Mouse (Mus musculus): ENCODE data around the gene Zc3h7b. TPM values are rescaled to one million over a fixed set of nuclear protein-coding genes. Genes with fewer than 3 reads are reported as not detected.
A peak's percentile ranks its signal among the peaks of the same experiment; 100 is the strongest.

The Zc3h7b gene
- polyA plus RNA-seq, 1 experiment = 7.7 TPM

DNA sequence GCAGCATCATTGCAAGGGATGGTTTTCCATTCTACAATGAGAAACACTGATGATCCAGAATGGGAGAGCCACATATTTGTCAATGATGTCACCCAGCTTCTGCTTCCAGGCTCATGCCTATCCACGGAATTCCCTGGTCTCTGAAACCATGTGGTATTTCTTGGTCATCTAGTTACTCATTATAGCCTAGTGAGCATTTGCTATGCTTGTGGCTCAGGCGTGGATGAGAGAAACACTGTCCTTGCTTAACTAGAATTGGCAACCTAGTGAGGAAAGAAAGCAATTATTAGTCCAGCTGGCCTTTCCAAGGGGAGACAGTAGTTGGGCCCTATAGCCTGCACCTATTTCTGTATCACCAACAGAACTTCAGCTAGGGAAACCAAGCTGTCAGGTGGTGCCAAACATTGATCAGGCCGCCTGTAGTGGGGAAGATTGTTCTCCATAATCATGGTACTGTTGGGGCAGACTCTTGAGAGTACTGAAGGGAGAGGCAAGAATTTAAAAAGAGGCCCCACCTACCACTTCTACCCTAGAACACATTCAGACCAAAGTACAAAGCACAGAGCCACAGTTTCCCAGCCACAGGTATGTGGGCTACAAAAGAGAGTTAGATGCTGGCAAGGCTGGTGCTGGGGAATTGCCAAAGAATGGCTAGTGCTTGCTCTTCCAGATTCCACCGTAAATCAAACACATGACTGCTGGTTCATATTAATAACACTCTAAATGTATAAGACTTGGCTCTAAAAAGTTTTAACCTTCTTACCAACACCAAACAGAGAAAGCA is 62.0 kb downstream of the Zc3h7b start:
- no peaks in the 10 kb centered on the region for H3K36me3 ChIP-seq (ENCODE audit: control insufficient read depth, insufficient read depth, low read length)
- no peak overlapping the region for H3K27ac ChIP-seq (ENCODE audit: insufficient read depth, low read depth, low read length)
- H3K4me1 ChIP-seq (ENCODE audit: control insufficient read depth, insufficient read depth, insufficient read length, low read length) = peaks cover 11% of the 10 kb centered on the region
- 32% methylated on average over 4 of the region's 4 CpGs for WGBS
- TF ChIP-seq POLR2A (IDR thresholded peaks at IDR 0.05; ENCODE audit: low read depth, low read length) = no peak
- no peak overlapping the region for H3K4me3 ChIP-seq (ENCODE audit: low read depth, low read length)
- H3K27me3 ChIP-seq (ENCODE audit: control insufficient read depth, insufficient read depth, low read length) = no peaks in the 10 kb centered on the region

DNA sequence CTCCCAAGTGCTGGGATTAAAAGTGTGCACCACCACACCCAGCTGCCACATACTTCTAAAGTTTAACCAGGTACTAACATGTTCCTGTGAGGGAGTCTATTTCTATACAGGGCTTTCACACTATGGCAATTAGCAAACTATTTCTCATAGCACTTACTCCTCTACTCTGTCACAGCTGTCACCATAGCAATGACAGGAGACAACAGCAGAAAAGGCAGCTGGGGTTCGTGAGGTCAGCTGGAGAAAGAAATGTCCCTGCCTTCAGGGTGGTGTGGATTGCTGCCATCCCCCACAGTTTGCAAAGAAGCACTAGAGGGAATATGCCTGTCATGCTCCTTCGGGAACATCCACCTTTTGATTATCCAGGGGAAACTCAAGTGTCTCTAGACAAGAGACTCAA is 63.9 kb downstream of the Zc3h7b start:
- Histone ChIP-seq H3K4me1 (ENCODE audit: control insufficient read depth, insufficient read depth, insufficient read length, low read length) (peaks cover 6% of the 10 kb centered on the region; the same call in 1 of the 2 replicates), H3K27me3 (ENCODE audit: control insufficient read depth, insufficient read depth, low read length) (no peaks in the 10 kb centered on the region), H3K27ac (ENCODE audit: insufficient read depth, low read depth, low read length) (no peak overlapping the region), H3K4me3 (ENCODE audit: low read depth, low read length) (no peak overlapping the region), H3K36me3 (ENCODE audit: control insufficient read depth, insufficient read depth, low read length) (no peaks in the 10 kb centered on the region)
- WGBS = 81% methylated on average over 2 of the region's 2 CpGs
- TF ChIP-seq POLR2A (IDR thresholded peaks at IDR 0.05; ENCODE audit: low read depth, low read length) (no peak), CTCF (IDR thresholded peaks at IDR 0.05; ENCODE audit: extremely low read depth, insufficient read length, insufficient replicate concordance, low read depth, low read length) (no peak)

DNA sequence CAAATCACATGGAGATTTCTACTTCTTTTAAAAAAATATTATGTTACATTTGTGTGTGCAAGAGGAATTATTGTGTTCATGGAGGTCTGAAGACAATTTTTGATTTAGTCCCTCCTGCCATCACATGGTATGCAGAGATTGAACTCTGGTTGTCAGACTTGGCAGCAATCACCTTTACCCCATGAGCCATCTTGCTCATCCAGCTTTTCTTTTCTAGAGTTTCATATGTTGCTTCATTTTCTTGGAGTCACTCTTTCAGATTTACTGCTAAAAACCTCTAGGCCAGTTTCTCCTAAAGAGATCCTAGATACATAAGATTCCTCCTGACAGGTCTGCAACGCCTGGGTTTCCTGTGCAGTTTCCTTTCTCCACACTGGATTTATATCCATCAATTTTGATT is 64.7 kb downstream of the Zc3h7b start:
- Histone ChIP-seq H3K27me3 (ENCODE audit: control insufficient read depth, insufficient read depth, low read length) (no peaks in the 10 kb centered on the region), H3K4me1 (ENCODE audit: control insufficient read depth, insufficient read depth, insufficient read length, low read length) (peaks cover 6% of the 10 kb centered on the region; the same call in 1 of the 2 replicates), H3K36me3 (ENCODE audit: control insufficient read depth, insufficient read depth, low read length) (peaks cover 2% of the 10 kb centered on the region; the same call in 1 of the 2 replicates), H3K27ac (ENCODE audit: insufficient read depth, low read depth, low read length) (peak overlapping the region; percentile 99; the same call in 1 of the 2 replicates), H3K4me3 (ENCODE audit: low read depth, low read length) (no peak overlapping the region)
- 34% methylated on average over 1 of the region's 1 CpGs for WGBS
- TF ChIP-seq CTCF (IDR thresholded peaks at IDR 0.05; ENCODE audit: extremely low read depth, insufficient read length, insufficient replicate concordance, low read depth, low read length) = no peak
- TF ChIP-seq POLR2A (IDR thresholded peaks at IDR 0.05; ENCODE audit: low read depth, low read length) = no peak

DNA sequence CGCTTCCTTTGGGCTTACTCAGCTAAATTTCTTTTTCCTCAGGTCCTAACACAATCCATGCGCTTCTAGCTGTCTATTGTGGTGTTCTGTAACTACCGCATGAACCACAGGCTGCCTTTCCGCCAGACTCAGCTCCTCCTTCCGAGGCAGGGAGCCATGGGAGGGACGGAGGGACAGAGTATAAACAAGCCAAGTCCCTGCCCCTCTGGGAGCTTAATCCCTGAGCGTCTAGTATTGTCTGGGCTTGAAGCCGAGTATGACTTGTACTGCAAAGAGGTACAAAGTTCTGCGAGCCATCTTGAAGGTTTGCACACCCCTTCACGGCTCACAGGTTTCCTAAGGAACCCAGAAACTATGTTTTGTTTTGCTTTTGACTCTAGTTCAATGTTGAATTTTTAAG is 65.3 kb downstream of the Zc3h7b start:
- H3K4me3 ChIP-seq (ENCODE audit: low read depth, low read length) = peak overlapping the region; percentile 69
- peaks cover 8% of the 10 kb centered on the region for H3K4me1 ChIP-seq (ENCODE audit: control insufficient read depth, insufficient read depth, insufficient read length, low read length)
- no peaks in the 10 kb centered on the region for H3K27me3 ChIP-seq (ENCODE audit: control insufficient read depth, insufficient read depth, low read length)
- under 1% methylated on average over 10 of the region's 10 CpGs for WGBS
- TF ChIP-seq POLR2A (IDR thresholded peaks at IDR 0.05; ENCODE audit: low read depth, low read length) = peak; percentile 40; the same call in 1 of the 2 replicates
- TF ChIP-seq CTCF (IDR thresholded peaks at IDR 0.05; ENCODE audit: extremely low read depth, insufficient read length, insufficient replicate concordance, low read depth, low read length) = no peak
- peak overlapping the region; percentile 99 for H3K27ac ChIP-seq (ENCODE audit: insufficient read depth, low read depth, low read length)
- peaks cover 5% of the 10 kb centered on the region for H3K36me3 ChIP-seq (ENCODE audit: control insufficient read depth, insufficient read depth, low read length)

DNA sequence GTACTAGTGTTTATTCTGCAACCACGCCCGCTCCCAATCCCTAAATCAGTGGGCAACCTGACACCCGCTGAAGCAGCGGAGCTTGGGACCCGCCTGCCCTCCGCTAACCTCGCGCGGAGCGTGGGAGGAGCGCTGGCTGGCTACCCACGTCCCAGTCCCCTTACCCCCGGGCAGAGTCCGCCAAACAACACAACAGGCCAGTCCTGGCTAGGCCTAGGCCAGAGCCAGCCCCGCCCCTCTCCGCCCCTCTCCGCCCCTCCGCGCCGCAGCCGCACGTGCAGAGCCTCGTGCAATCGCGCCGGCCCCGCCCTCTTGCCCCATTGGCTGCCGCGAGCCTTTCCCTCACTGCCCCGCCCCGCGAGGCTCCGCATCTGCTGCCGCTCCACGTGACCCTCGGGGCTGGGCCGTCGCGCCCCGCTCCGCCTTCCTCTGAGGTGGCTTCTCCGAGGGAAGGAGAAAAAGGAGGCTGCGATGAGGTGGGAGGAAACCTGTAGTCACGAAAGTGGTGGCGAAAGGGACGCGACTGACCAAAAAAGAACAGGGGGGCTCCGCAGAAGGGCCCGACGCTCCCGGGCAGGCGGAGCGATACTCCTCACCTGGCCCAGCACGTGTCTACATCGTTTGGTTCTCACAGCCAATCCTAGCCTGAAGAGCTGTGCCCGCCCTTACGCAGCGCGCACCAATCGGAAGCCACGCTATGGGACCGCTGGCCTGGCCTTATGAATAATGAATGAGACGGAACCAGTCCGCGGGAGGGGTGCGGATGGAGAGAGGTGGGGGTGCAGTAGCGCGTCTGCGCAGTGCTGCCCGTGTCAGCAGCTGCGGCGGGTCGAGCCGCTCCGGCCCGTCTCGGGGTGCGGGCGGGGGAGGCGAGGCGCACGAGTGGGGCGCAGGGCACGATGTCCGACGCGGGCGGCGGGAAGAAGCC is 66.1 kb downstream of the Zc3h7b start:
- under 1% methylated on average over 88 of the region's 89 CpGs for WGBS
- peaks cover 8% of the 10 kb centered on the region for H3K4me1 ChIP-seq (ENCODE audit: control insufficient read depth, insufficient read depth, insufficient read length, low read length)
- TF ChIP-seq CTCF (IDR thresholded peaks at IDR 0.05; ENCODE audit: extremely low read depth, insufficient read length, insufficient replicate concordance, low read depth, low read length) (no peak), POLR2A (IDR thresholded peaks at IDR 0.05; ENCODE audit: low read depth, low read length) (peak; percentile 69)

DNA sequence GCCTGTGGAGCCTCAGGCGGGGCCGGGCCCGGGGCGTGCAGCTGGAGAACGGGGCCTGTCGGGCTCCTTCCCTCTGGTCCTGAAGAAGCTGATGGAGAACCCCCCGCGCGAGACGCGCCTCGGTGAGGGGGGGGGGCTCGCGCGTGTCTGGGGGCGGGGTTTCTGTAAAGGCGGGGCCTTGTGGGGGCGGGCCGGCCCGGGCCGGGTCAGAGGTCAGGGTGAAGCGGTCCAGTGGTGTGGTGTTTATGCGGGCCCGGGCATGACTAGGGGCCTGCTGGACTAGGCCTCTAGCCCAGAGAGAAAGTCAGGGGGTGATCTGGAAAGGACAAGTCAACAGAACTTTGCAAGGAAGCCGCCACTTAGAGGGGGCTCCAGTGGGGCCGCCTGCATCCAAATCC is 66.7 kb downstream of the Zc3h7b start:
- Histone ChIP-seq H3K4me1 (ENCODE audit: control insufficient read depth, insufficient read depth, insufficient read length, low read length) (peaks cover 6% of the 10 kb centered on the region), H3K27ac (ENCODE audit: insufficient read depth, low read depth, low read length) (peak overlapping the region; percentile 84), H3K27me3 (ENCODE audit: control insufficient read depth, insufficient read depth, low read length) (no peaks in the 10 kb centered on the region), H3K36me3 (ENCODE audit: control insufficient read depth, insufficient read depth, low read length) (peaks cover 16% of the 10 kb centered on the region), H3K4me3 (ENCODE audit: low read depth, low read length) (peak overlapping the region; percentile 67)
- no peak for TF ChIP-seq CTCF (IDR thresholded peaks at IDR 0.05; ENCODE audit: extremely low read depth, insufficient read length, insufficient replicate concordance, low read depth, low read length)
- TF ChIP-seq POLR2A (IDR thresholded peaks at IDR 0.05; ENCODE audit: low read depth, low read length) = 0 out of 2 replicates have a peak, but pooled peaks have one; percentile 14
- under 1% methylated on average over 26 of the region's 26 CpGs for WGBS

More for the DNA sequence above, 66.1 kb downstream of the Zc3h7b start:
- H3K4me3 ChIP-seq (ENCODE audit: low read depth, low read length) = peak overlapping the region; percentile 69
- H3K27ac ChIP-seq (ENCODE audit: insufficient read depth, low read depth, low read length) = peak overlapping the region; percentile 99
- no peaks in the 10 kb centered on the region for H3K27me3 ChIP-seq (ENCODE audit: control insufficient read depth, insufficient read depth, low read length)
- peaks cover 12% of the 10 kb centered on the region for H3K36me3 ChIP-seq (ENCODE audit: control insufficient read depth, insufficient read depth, low read length)

DNA sequence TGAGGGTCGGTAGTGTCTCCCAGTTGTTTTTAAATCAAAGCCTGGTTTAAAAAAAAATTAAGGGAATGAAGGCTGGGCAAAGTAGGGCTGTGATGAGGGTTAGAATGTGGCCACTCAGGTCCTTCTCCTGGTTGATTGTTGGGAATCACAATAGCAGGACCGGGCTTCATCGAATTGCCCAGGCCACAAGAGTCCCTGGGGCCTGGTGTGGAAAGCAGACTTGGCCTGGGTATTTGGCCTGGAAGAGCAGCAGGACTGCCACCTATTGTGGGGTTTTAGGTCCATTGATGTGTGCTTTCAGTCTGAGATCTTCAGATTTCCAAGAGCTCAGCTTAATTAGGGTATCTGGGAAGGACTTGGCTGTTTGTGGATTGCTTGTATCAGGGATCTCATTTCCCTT is 67.4 kb downstream of the Zc3h7b start:
- 29% methylated on average over 3 of the region's 3 CpGs for WGBS
- Histone ChIP-seq H3K36me3 (ENCODE audit: control insufficient read depth, insufficient read depth, low read length) (peaks cover 23% of the 10 kb centered on the region), H3K4me1 (ENCODE audit: control insufficient read depth, insufficient read depth, insufficient read length, low read length) (peaks cover 6% of the 10 kb centered on the region), H3K27ac (ENCODE audit: insufficient read depth, low read depth, low read length) (0 out of 2 replicates have a peak overlapping the region, but pooled peaks have one; percentile 25), H3K27me3 (ENCODE audit: control insufficient read depth, insufficient read depth, low read length) (no peaks in the 10 kb centered on the region), H3K4me3 (ENCODE audit: low read depth, low read length) (peak overlapping the region; percentile 67)
- TF ChIP-seq POLR2A (IDR thresholded peaks at IDR 0.05; ENCODE audit: low read depth, low read length) (no peak), CTCF (IDR thresholded peaks at IDR 0.05; ENCODE audit: extremely low read depth, insufficient read length, insufficient replicate concordance, low read depth, low read length) (no peak)
